Mouse (Mus musculus) intestine, postnatal 0 days (tissue): ENCODE data around the gene Ripor1. TPM values are rescaled to one million over a fixed set of nuclear protein-coding genes. Genes with fewer than 3 reads are reported as not detected.
A peak's percentile ranks its signal among the peaks of the same experiment; 100 is the strongest.
"Not testable (repeated sequence)": the region's sequence is repeated elsewhere in the genome, so short reads cannot be mapped to it uniquely, and the experiment has no call there.

Source experiments
- ATAC-seq: fragments of 200-750 bp; cut with Nextera tagmentation; 2 replicates; pipeline ENCODE4 v1.8.0; 2017; ENCODE audit warnings: mild to moderate bottlenecking, moderate TSS enrichment, moderate library complexity
- H3K27ac ChIP-seq: fragments of 300-500 bp; sonication (generic); 2 replicates; pipeline ENCODE4 v1.5.1; 2014; ENCODE audit warnings: mild to moderate bottlenecking, low read depth, low read length, moderate library complexity
- H3K27me3 ChIP-seq: fragments of 300-500 bp; sonication (generic); replicated peaks from 2 replicates; pipeline ENCODE4 v1.6.1; 2014; ENCODE audit warnings: low read length, mixed read lengths; ENCODE audit not compliant: control insufficient read depth, insufficient read depth
- H3K36me3 ChIP-seq: fragments of 300-500 bp; sonication (generic); 2 replicates; pipeline ENCODE4 v1.6.1; 2014; ENCODE audit warnings: mild to moderate bottlenecking, moderate library complexity; ENCODE audit not compliant: control insufficient read depth, insufficient read depth
- H3K4me1 ChIP-seq: fragments of 300-500 bp; sonication (generic); replicated peaks from 2 replicates; pipeline ENCODE4 v1.6.1; 2014; ENCODE audit warnings: antibody characterized with exemption, low read length, mixed read lengths; ENCODE audit not compliant: control insufficient read depth, insufficient read depth
- H3K4me2 ChIP-seq: fragments of 300-500 bp; sonication (generic); replicated peaks from 2 replicates; pipeline ENCODE4 v1.6.1; 2014; ENCODE audit warnings: low read depth, mild to moderate bottlenecking, moderate library complexity
- H3K4me3 ChIP-seq: fragments of 300-500 bp; sonication (generic); 2 replicates; pipeline ENCODE4 v1.5.1; 2014; ENCODE audit warnings: low read depth, low read length
- H3K9ac ChIP-seq: fragments of 300-500 bp; sonication (generic); 2 replicates; pipeline ENCODE4 v1.6.1; 2014; ENCODE audit warnings: mild to moderate bottlenecking, low read depth, low read length
- H3K9me3 ChIP-seq: fragments of 300-500 bp; sonication (generic); 2 replicates; pipeline ENCODE4 v1.6.1; 2016; ENCODE audit warnings: mixed run types; ENCODE audit not compliant: control insufficient read depth
- CTCF ChIP-seq: sonication (generic); IDR thresholded peaks from 2 replicates; pipeline ENCODE4 v1.5.1; 2016; ENCODE audit warnings: low read depth, mild to moderate bottlenecking, control low read depth, antibody characterized with exemption, moderate library complexity
- WGBS: fragments of 180-500 bp; shearing (Covaris S2); extraction: QIAGEN DNeasy Blood & Tissue Kit; methylation state at CpG from one replicate; pipeline ENCODE4 v1.1.7; 2014; 5-methylcytosine and 5-hydroxymethylcytosine counted together
- polyA plus RNA-seq: library from polyadenylated mRNA; unstranded; fragments of >200 nt; fragmentation: Nextera tagmentation; extraction: Ambion mirVana; gene quantifications from 2 replicates; pipeline ENCODE4 v1.2.1, GENCODE M21; 2015

Gene Ripor1
- polyA plus RNA-seq, 1 experiment from 2014 or later: 10.3 TPM

GRCm38 (mm10) chr8:105593859-105594258, 11.2 kb upstream of the Ripor1 start:
- H3K4me1 ChIP-seq: 0 out of 2 replicates have a peak, but pooled peaks cover 3% of the 10 kb centered on the region
- H3K27ac ChIP-seq: peak overlapping the region; percentile 50; the same call in 1 of the 2 replicates
- peak; percentile 37; the same call in 1 of the 2 replicates for ATAC-seq
- no peaks in the 10 kb centered on the region for H3K27me3 ChIP-seq
- no peaks in the 10 kb centered on the region for H3K9me3 ChIP-seq
- no peaks in the 10 kb centered on the region for H3K36me3 ChIP-seq
- no peak overlapping the region for H3K9ac ChIP-seq
- WGBS: 15% methylated on average over 15 of the region's 15 CpGs
- H3K4me3 ChIP-seq: 0 out of 2 replicates have a peak overlapping the region, but pooled peaks have one; percentile 1
- no peak for TF ChIP-seq CTCF
- H3K4me2 ChIP-seq: peak overlapping the region; percentile 49

- H3K36me3 ChIP-seq: no peaks in the 10 kb centered on the region
- 0 out of 2 replicates have a peak, but pooled peaks cover 3% of the 10 kb centered on the region for H3K4me1 ChIP-seq
- H3K9ac ChIP-seq: no peak overlapping the region
- no peaks in the 10 kb centered on the region for H3K9me3 ChIP-seq
- no peak for ATAC-seq
- 50% methylated on average over 18 of the region's 18 CpGs for WGBS
- H3K4me3 ChIP-seq: no peak overlapping the region
- no peak overlapping the region for H3K27ac ChIP-seq
- no peaks in the 10 kb centered on the region for H3K27me3 ChIP-seq
- H3K4me2 ChIP-seq: peak overlapping the region; percentile 49
- TF ChIP-seq CTCF: no peak
These were observed 10.4 kb upstream of the Ripor1 start for GRCm38 (mm10) chr8:105594451-105595242.

- Histone ChIP-seq H3K4me3 (peak overlapping the region; percentile 28), H3K36me3 (no peaks in the 10 kb centered on the region), H3K4me1 (0 out of 2 replicates have a peak, but pooled peaks cover 3% of the 10 kb centered on the region), H3K9ac (no peak overlapping the region), H3K27me3 (no peaks in the 10 kb centered on the region), H3K27ac (no peak overlapping the region), H3K9me3 (no peaks in the 10 kb centered on the region), H3K4me2 (peak overlapping the region; percentile 72)
- 8% methylated on average over 14 of the region's 14 CpGs for whole genome bisulfite sequencing
- TF ChIP-seq CTCF: peak; percentile 82
- ATAC-seq: peak; percentile 72
These were observed 8.6 kb upstream of the Ripor1 start for GRCm38 (mm10) chr8:105596362-105597034.

GRCm38 (mm10) chr8:105598777-105599176, 6.3 kb upstream of the Ripor1 start:
- Histone ChIP-seq H3K9me3 (no peaks in the 10 kb centered on the region), H3K4me3 (no peak overlapping the region), H3K4me1 (0 out of 2 replicates have a peak, but pooled peaks cover 3% of the 10 kb centered on the region), H3K36me3 (no peaks in the 10 kb centered on the region), H3K9ac (no peak overlapping the region), H3K27me3 (no peaks in the 10 kb centered on the region), H3K4me2 (no peak overlapping the region), H3K27ac (no peak overlapping the region)
- TF ChIP-seq CTCF: no peak
- 56% methylated on average over 6 of the region's 6 CpGs for WGBS
- ATAC-seq: no peak

GRCm38 (mm10) chr8:105601301-105601700, 3.8 kb upstream of the Ripor1 start:
- no peak for ATAC-seq

GRCm38 (mm10) chr8:105602540-105602939, 2.5 kb upstream of the Ripor1 start:
- H3K27ac ChIP-seq, H3K4me3 ChIP-seq, H3K9me3 ChIP-seq, ATAC-seq, H3K4me1 ChIP-seq, H3K27me3 ChIP-seq, H3K36me3 ChIP-seq, H3K4me2 ChIP-seq, H3K9ac ChIP-seq: not testable (repeated sequence)
- 84% methylated on average over 3 of the region's 3 CpGs for WGBS

More at GRCm38 (mm10) chr8:105601301-105601700, 3.8 kb upstream of the Ripor1 start:
- Histone ChIP-seq H3K4me1 (0 out of 2 replicates have a peak, but pooled peaks cover 3% of the 10 kb centered on the region), H3K4me3 (no peak overlapping the region), H3K27me3 (no peaks in the 10 kb centered on the region), H3K9me3 (no peaks in the 10 kb centered on the region), H3K36me3 (no peaks in the 10 kb centered on the region), H3K27ac (no peak overlapping the region), H3K4me2 (no peak overlapping the region), H3K9ac (no peak overlapping the region)
- 83% methylated on average over 5 of the region's 5 CpGs for WGBS
- no peak for TF ChIP-seq CTCF
